Mouse (Mus musculus) stomach, postnatal 0 days (tissue): ENCODE data around the gene Psat1. TPM values are rescaled to one million over a fixed set of nuclear protein-coding genes. Genes with fewer than 3 reads are reported as not detected.

Experiments used
- ATAC-seq: fragments of 200-750 bp; cut with Nextera tagmentation; 2 replicates; pipeline ENCODE4 v1.8.0; 2017; ENCODE audit not compliant: low FRiP score, low TSS enrichment
- DNase-seq: peaks from one replicate; pipeline ENCODE4 v3.0.0-alpha.2; 2016; ENCODE audit warnings: low spot score
- H3K27ac ChIP-seq: fragments of 300-500 bp; sonication (generic); replicated peaks from 2 replicates; pipeline ENCODE4 v1.5.1; 2014; ENCODE audit warnings: mild to moderate bottlenecking, control low read depth
- H3K27me3 ChIP-seq: fragments of 300-500 bp; sonication (generic); 2 replicates; pipeline ENCODE4 v1.6.1; 2014; ENCODE audit warnings: low read length; ENCODE audit not compliant: control insufficient read depth, insufficient read depth
- H3K36me3 ChIP-seq: fragments of 300-500 bp; sonication (generic); 2 replicates; pipeline ENCODE4 v1.6.1; 2014; ENCODE audit warnings: low read length, mixed read lengths; ENCODE audit not compliant: control insufficient read depth, insufficient read depth
- H3K4me1 ChIP-seq: fragments of 300-500 bp; sonication (generic); replicated peaks from 2 replicates; pipeline ENCODE4 v1.6.1; 2014; ENCODE audit warnings: antibody characterized with exemption; ENCODE audit not compliant: control insufficient read depth, insufficient read depth
- H3K4me2 ChIP-seq: fragments of 300-500 bp; sonication (generic); replicated peaks from 2 replicates; pipeline ENCODE4 v1.6.1; 2014; ENCODE audit warnings: low read depth, mild to moderate bottlenecking, control low read depth, moderate library complexity
- H3K4me3 ChIP-seq: fragments of 300-500 bp; sonication (generic); 2 replicates; pipeline ENCODE4 v1.5.1; 2014; ENCODE audit warnings: low read depth, low read length, control low read depth
- H3K9ac ChIP-seq: fragments of 300-500 bp; sonication (generic); 2 replicates; pipeline ENCODE4 v1.6.1; 2014; ENCODE audit warnings: mild to moderate bottlenecking, low read length, control low read depth, mixed read lengths
- H3K9me3 ChIP-seq: fragments of 300-500 bp; sonication (generic); 2 replicates; pipeline ENCODE4 v1.6.1; 2016; ENCODE audit warnings: low read length; ENCODE audit not compliant: control insufficient read depth
- CTCF ChIP-seq: IDR thresholded peaks from 2 replicates; pipeline ENCODE4 v1.5.1; 2016; ENCODE audit warnings: antibody characterized with exemption, low read depth, mild to moderate bottlenecking, moderate library complexity
- EP300 ChIP-seq: optimal IDR thresholded peaks from 2 replicates; pipeline ENCODE3; 2016; ENCODE audit warnings: antibody characterized with exemption
- WGBS: fragments of 180-500 bp; shearing (Covaris S2); extraction: QIAGEN DNeasy Blood & Tissue Kit; methylation state at CpG from one replicate; pipeline ENCODE4 v1.1.7; 2014; 5-methylcytosine and 5-hydroxymethylcytosine counted together
- polyA plus RNA-seq: library from polyadenylated mRNA; unstranded; fragments of >200 nt; fragmentation: Nextera tagmentation; extraction: Ambion mirVana; gene quantifications from 2 replicates; pipeline ENCODE4 v1.2.1, GENCODE M21; 2015

The Psat1 gene
- polyA plus RNA-seq = 63.2 and 67.9 TPM in 2 replicates

DNA sequence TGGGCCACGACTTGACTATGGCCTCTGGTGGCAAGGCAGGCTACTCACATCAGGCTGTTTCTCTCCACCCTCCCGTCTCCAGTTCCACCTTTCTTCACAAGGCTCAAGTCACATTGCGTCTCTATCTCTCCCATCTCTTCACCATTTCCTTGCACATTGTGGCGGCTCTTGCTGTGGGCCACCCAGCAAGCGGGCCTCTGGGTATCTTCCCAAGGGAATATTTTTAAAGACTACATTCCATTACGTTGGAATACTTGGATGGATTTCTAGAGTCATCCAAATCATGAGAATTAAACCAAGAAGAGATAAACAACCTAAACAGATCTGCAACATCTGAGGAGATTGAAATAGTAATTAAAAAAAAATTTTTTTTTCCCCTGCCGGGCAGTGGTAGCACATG, at the start of gene Psat1:
Psat1 (minus strand) TSS at position 101 of the 400 bp plus-strand sequence.
- Histone ChIP-seq H3K4me1 (no peaks in the 10 kb centered on the region), H3K27me3 (no peaks in the 10 kb centered on the region), H3K9me3 (no peaks in the 10 kb centered on the region), H3K36me3 (no peaks in the 10 kb centered on the region), H3K27ac (peak within 1 kb of the TSS; percentile 69), H3K4me2 (no peak within 1 kb of the TSS), H3K4me3 (no peak within 1 kb of the TSS), H3K9ac (no peak within 1 kb of the TSS)
- TF ChIP-seq EP300 (no peak), CTCF (no peak)
- DNase-seq (no peak), ATAC-seq (no peak)
- WGBS = 68% methylated on average over 7 of the region's 7 CpGs

- Histone ChIP-seq H3K4me3 (no peak overlapping the region), H3K27me3 (no peaks in the 10 kb centered on the region), H3K4me2 (no peak overlapping the region), H3K9ac (no peak overlapping the region), H3K27ac (no peak overlapping the region), H3K4me1 (no peaks in the 10 kb centered on the region), H3K36me3 (no peaks in the 10 kb centered on the region), H3K9me3 (no peaks in the 10 kb centered on the region)
- DNase-seq = no peak
- 69% methylated on average over 1 of the region's 1 CpGs for WGBS
- TF ChIP-seq CTCF (no peak), EP300 (no peak)
- ATAC-seq = no peak
Observed at GRCm38 (mm10) chr19:15990102-15990501, 43.0 kb upstream of the Psat1 start.

GRCm38 (mm10) chr19:15985172-15985713, 38.1 kb upstream of the Psat1 start:
- Histone ChIP-seq H3K27ac (no peak overlapping the region), H3K4me1 (no peaks in the 10 kb centered on the region), H3K9me3 (no peaks in the 10 kb centered on the region), H3K4me3 (peak overlapping the region; percentile 78), H3K36me3 (no peaks in the 10 kb centered on the region), H3K27me3 (no peaks in the 10 kb centered on the region), H3K4me2 (peak overlapping the region; percentile 85), H3K9ac (peak overlapping the region; percentile 18; the same call in 1 of the 2 replicates)
- WGBS = 29% methylated on average over 10 of the region's 10 CpGs
- TF ChIP-seq CTCF (no peak), EP300 (no peak)
- ATAC-seq (no peak), DNase-seq (no peak)

DNA sequence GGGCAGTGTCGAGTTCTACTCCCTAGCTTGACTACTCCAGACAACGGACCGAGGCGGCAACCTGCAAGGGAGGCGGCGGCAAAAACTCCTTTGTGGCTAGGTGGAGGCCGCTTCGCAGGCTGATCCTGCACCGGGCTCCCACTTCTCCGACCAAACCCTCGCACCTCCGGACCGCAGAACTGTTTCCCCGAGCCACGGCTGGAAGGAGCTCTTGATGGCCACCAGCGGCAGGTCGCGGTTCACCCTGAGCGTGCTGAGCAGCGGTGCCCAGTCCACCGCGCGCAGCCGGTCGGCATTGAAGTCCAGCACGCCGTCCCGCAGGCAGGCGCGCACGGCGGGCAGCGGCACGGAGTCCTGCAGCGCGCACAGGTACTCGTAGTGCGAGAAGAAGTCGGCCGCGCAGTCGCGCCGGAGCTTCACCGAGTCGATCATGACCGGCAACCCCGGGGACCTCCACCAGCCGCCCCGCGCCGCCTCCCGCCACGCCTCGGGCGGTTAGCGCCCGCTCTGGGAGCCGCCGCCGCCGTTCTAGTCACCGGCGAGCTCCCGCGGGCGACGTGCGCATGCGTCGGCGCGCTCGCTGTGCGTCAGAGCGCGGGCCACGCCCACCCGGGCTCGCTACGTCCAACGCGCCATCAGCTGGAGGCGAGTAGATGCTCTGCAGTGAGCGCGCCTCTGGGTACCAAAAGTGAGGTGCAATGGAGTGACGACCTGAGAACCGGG, 37.5 kb upstream of the Psat1 start, which contains the start of gene Cep78:
Cep78 (minus strand) TSS at position 541 of the 723 bp plus-strand sequence.
- no peaks in the 10 kb centered on the region for H3K9me3 ChIP-seq
- H3K27ac ChIP-seq = peak within 1 kb of the TSS; percentile 79
- peak; percentile 51 for TF ChIP-seq CTCF
- no peak for TF ChIP-seq EP300
- no peaks in the 10 kb centered on the region for H3K36me3 ChIP-seq
- peak within 1 kb of the TSS; percentile 78 for H3K4me3 ChIP-seq
- H3K4me1 ChIP-seq = no peaks in the 10 kb centered on the region
- peak; percentile 95 for ATAC-seq
- H3K27me3 ChIP-seq = no peaks in the 10 kb centered on the region
- H3K9ac ChIP-seq = peak within 1 kb of the TSS; percentile 74
- DNase-seq = peak; percentile 92
- peak within 1 kb of the TSS; percentile 85 for H3K4me2 ChIP-seq
- under 1% methylated on average over 69 of the region's 88 CpGs for WGBS

DNA sequence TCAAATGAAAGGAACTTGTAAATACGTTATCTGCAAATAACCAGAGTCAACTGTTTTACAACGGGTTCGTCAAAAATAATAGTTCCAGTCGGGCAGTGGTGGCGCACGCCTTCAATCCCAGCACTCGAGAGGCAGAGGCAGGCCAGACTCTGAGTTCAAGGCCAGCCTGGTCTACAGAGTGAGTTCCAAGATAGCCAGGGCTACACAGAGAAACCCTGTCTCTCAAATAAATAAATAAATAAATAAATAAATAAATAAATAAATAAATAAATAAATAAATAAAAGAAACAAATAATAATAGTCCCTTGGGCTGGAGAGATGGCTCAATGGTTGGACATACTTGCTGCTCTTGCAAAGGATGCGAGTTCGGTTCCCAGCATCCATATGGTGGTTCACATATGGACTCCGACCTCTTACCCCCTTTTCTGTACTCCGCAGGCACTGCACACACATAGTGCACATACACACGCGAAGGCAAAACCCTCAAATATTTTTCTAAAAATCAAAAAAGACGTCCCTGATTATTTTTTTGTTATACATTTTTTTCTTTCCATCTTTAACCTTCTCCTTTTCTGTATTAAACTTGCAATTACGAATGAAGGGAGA, 36.7 kb upstream of the Psat1 start:
- H3K4me1 ChIP-seq = no peaks in the 10 kb centered on the region
- H3K4me2 ChIP-seq = peak overlapping the region; percentile 85
- H3K9me3 ChIP-seq = no peaks in the 10 kb centered on the region
- ATAC-seq (no peak), DNase-seq (no peak)
- H3K9ac ChIP-seq = peak overlapping the region; percentile 74
- WGBS = 51% methylated on average over 15 of the region's 15 CpGs
- H3K27ac ChIP-seq = no peak overlapping the region
- TF ChIP-seq CTCF (no peak), EP300 (no peak)
- no peaks in the 10 kb centered on the region for H3K27me3 ChIP-seq
- no peaks in the 10 kb centered on the region for H3K36me3 ChIP-seq
- peak overlapping the region; percentile 78 for H3K4me3 ChIP-seq
